Mouse (Mus musculus) heart, postnatal 0 days (tissue): ENCODE data around the gene Tmem198. TPM values are rescaled to one million over a fixed set of nuclear protein-coding genes. Genes with fewer than 3 reads are reported as not detected.

Source experiments
- ATAC-seq: fragments of 200-750 bp; cut with Nextera tagmentation; 2 replicates; pipeline ENCODE4 v1.8.0; 2017; ENCODE audit warnings: low read depth, moderate number of reproducible peaks, moderate library complexity; ENCODE audit not compliant: insufficient read depth
- DNase-seq: peaks from one replicate; pipeline ENCODE4 v3.0.0-alpha.2; 2016; ENCODE audit warnings: low spot score
- H3K27ac ChIP-seq: fragments of 300-500 bp; sonication (generic); 2 replicates; pipeline ENCODE4 v1.5.1; 2014; ENCODE audit warnings: low read depth, mild to moderate bottlenecking
- H3K27me3 ChIP-seq: fragments of 300-500 bp; sonication (generic); 2 replicates; pipeline ENCODE4 v1.6.1; 2014; ENCODE audit warnings: low read length, mixed read lengths; ENCODE audit not compliant: control insufficient read depth, insufficient read depth
- H3K36me3 ChIP-seq: fragments of 300-500 bp; sonication (generic); replicated peaks from 2 replicates; pipeline ENCODE4 v1.6.1; 2014; ENCODE audit warnings: low read length, mixed read lengths; ENCODE audit not compliant: control insufficient read depth, insufficient read depth
- H3K4me1 ChIP-seq: fragments of 300-500 bp; sonication (generic); 2 replicates; pipeline ENCODE4 v1.6.1; 2014; ENCODE audit warnings: antibody characterized with exemption; ENCODE audit not compliant: control insufficient read depth, insufficient read depth
- H3K4me2 ChIP-seq: fragments of 300-500 bp; sonication (generic); 2 replicates; pipeline ENCODE4 v1.6.1; 2014; ENCODE audit warnings: low read depth, mild to moderate bottlenecking, low read length, moderate library complexity
- H3K4me3 ChIP-seq: fragments of 300-500 bp; sonication (generic); 2 replicates; pipeline ENCODE4 v1.5.1; 2014; ENCODE audit warnings: low read depth, low read length
- H3K9ac ChIP-seq: fragments of 300-500 bp; sonication (generic); replicated peaks from 2 replicates; pipeline ENCODE4 v1.6.1; 2014; ENCODE audit warnings: low read depth, low read length, mixed read lengths
- H3K9me3 ChIP-seq: fragments of 300-500 bp; sonication (generic); replicated peaks from 2 replicates; pipeline ENCODE4 v1.6.1; 2016; ENCODE audit warnings: low read length; ENCODE audit not compliant: control insufficient read depth
- CTCF ChIP-seq: IDR thresholded peaks from 2 replicates; pipeline ENCODE4 v1.5.1; 2016; ENCODE audit warnings: antibody characterized with exemption, control low read depth, low read depth
- EP300 ChIP-seq: IDR thresholded peaks from 2 replicates; pipeline ENCODE4 v1.6.1; 2016; ENCODE audit warnings: antibody characterized with exemption, low read depth
- WGBS: fragments of 180-500 bp; shearing (Covaris S2); extraction: QIAGEN DNeasy Blood & Tissue Kit; methylation state at CpG from one replicate; pipeline ENCODE4 v1.1.7; 2014; 5-methylcytosine and 5-hydroxymethylcytosine counted together
- polyA plus RNA-seq: library from polyadenylated mRNA; unstranded; fragments of >200 nt; fragmentation: Nextera tagmentation; extraction: Ambion mirVana; gene quantifications from 2 replicates; pipeline ENCODE4 v1.2.1, GENCODE M21; 2015
- total RNA-seq: library from RNA; depleted of rRNA; stranded (reverse); fragments of >200 nt; gene quantifications from 2 replicates; pipeline ENCODE4 v1.2.3, GENCODE M21; 2014; ENCODE audit warnings: low replicate concordance

Gene Tmem198
- total and polyA plus RNA-seq, 2 experiments from 2014 or later: 0.61 TPM; not detected in 1

GRCm38 (mm10) chr1:75509586-75509985 lies 30.3 kb downstream of the Tmem198 start:
- no peaks in the 10 kb centered on the region for H3K27me3 ChIP-seq
- DNase-seq: no peak
- no peaks in the 10 kb centered on the region for H3K9me3 ChIP-seq
- H3K27ac ChIP-seq: peak overlapping the region; percentile 87
- no peak overlapping the region for H3K9ac ChIP-seq
- H3K4me2 ChIP-seq: no peak overlapping the region
- H3K36me3 ChIP-seq: no peaks in the 10 kb centered on the region
- no peak overlapping the region for H3K4me3 ChIP-seq
- H3K4me1 ChIP-seq: peaks cover 53% of the 10 kb centered on the region
- TF ChIP-seq CTCF (no peak), EP300 (no peak)
- no peak for ATAC-seq
- 57% methylated on average over 20 of the region's 20 CpGs for WGBS

GRCm38 (mm10) chr1:75510154-75510553 lies 30.8 kb downstream of the Tmem198 start:
- Histone ChIP-seq H3K27ac (peak overlapping the region; percentile 87), H3K27me3 (no peaks in the 10 kb centered on the region), H3K9ac (no peak overlapping the region), H3K4me1 (peaks cover 49% of the 10 kb centered on the region), H3K4me2 (no peak overlapping the region), H3K4me3 (no peak overlapping the region), H3K36me3 (no peaks in the 10 kb centered on the region), H3K9me3 (no peaks in the 10 kb centered on the region)
- no peak for ATAC-seq
- TF ChIP-seq EP300 (0 out of 2 replicates have a peak, but pooled peaks have one; percentile 72), CTCF (no peak)
- peak; percentile 49 for DNase-seq
- 38% methylated on average over 5 of the region's 5 CpGs for WGBS

- 23% methylated on average over 4 of the region's 4 CpGs for WGBS
- peak; percentile 54 for ATAC-seq
These were observed 32.3 kb downstream of the Tmem198 start for GRCm38 (mm10) chr1:75511437-75512210.

DNA sequence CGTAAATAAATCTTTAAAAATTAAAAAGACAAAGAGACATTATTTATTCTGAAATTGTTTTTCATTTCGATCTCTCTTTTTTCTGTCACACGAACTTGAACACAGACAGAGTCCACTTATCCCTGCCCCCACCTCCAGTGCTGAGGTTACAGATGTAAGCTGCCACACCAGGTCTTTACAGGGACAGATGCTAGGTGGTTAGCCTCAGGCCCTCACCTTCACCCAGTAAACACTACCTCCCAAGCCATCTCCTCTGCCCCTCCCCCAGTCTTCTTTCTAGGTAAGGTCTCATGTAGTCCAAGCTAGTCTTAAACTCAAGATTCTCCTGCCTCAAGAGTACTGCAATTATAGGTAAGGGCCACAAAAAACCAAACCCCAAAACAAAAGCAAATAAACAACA lies 33.2 kb downstream of the Tmem198 start:
- Histone ChIP-seq H3K36me3 (no peaks in the 10 kb centered on the region), H3K9ac (no peak overlapping the region), H3K27ac (peak overlapping the region; percentile 87), H3K27me3 (no peaks in the 10 kb centered on the region), H3K9me3 (no peaks in the 10 kb centered on the region), H3K4me1 (peaks cover 53% of the 10 kb centered on the region), H3K4me2 (no peak overlapping the region), H3K4me3 (no peak overlapping the region)
- TF ChIP-seq EP300: no peak
- TF ChIP-seq CTCF: no peak
- WGBS: 89% methylated on average over 3 of the region's 3 CpGs
- DNase-seq (no peak), ATAC-seq (no peak)

More at GRCm38 (mm10) chr1:75511437-75512210, 32.3 kb downstream of the Tmem198 start:
- H3K9ac ChIP-seq: no peak overlapping the region
- H3K27me3 ChIP-seq: no peaks in the 10 kb centered on the region
- DNase-seq: peak; percentile 76
- peaks cover 52% of the 10 kb centered on the region for H3K4me1 ChIP-seq
- H3K9me3 ChIP-seq: no peaks in the 10 kb centered on the region
- H3K36me3 ChIP-seq: no peaks in the 10 kb centered on the region
- TF ChIP-seq CTCF (no peak), EP300 (no peak)
- H3K27ac ChIP-seq: peak overlapping the region; percentile 87
- no peak overlapping the region for H3K4me3 ChIP-seq
- H3K4me2 ChIP-seq: no peak overlapping the region

- Histone ChIP-seq H3K27ac (peak overlapping the region; percentile 65), H3K4me1 (peaks cover 33% of the 10 kb centered on the region), H3K4me3 (no peak overlapping the region), H3K9me3 (no peaks in the 10 kb centered on the region), H3K4me2 (no peak overlapping the region), H3K36me3 (no peaks in the 10 kb centered on the region), H3K27me3 (no peaks in the 10 kb centered on the region), H3K9ac (no peak overlapping the region)
- no peak for ATAC-seq
- 39% methylated on average over 15 of the region's 15 CpGs for WGBS
- TF ChIP-seq EP300 (no peak), CTCF (no peak)
- DNase-seq: peak; percentile 49
These were observed 37.5 kb downstream of the Tmem198 start for GRCm38 (mm10) chr1:75516703-75517380.
